Comparison of ENCODE assay signal across 27 mouse cellular contexts in genomic region chr2:157118556-157118955, GRCm38 (mm10). TPM values are rescaled to one million over a fixed set of nuclear protein-coding genes. Genes with fewer than 3 reads are reported as not detected.
"Had no signal": no experiment of that assay in that cellular context is flagged by ENCODE, and none has a peak within 500 bp of the region (broad histone marks: within the 10 kb centered on the region; RNA-seq: fewer than 3 reads in every experiment).

No protein-coding gene starts in this region.

- DNase-seq: gastrocnemius, adult 2 months; gastrocnemius, postnatal 10 days; gastrocnemius, postnatal 25 days; heart, adult 18-20 months; heart, postnatal 10 days; heart, postnatal 4 days; kidney, adult 18-20 months; kidney, adult 8-10 months; kidney, postnatal 10 days; kidney, postnatal 25 days; kidney, postnatal 4 days; liver had no signal

- H3K4me3 ChIP-seq: gastrocnemius, adult 2 months; heart, embryonic 10.5 days; heart, embryonic 12.5 days; hindbrain, embryonic 10.5 days; hindbrain, embryonic 12.5 days; layer of hippocampus, adult 2 months; left cerebral cortex, adult 2 months; limb, embryonic 10.5 days; limb, embryonic 12.5 days had no signal

- H3K9me3 ChIP-seq: heart, embryonic 10.5 days; heart, embryonic 12.5 days; hindbrain, embryonic 10.5 days; hindbrain, embryonic 12.5 days; limb, embryonic 10.5 days; limb, embryonic 12.5 days had no signal

- H3K4me2 ChIP-seq: heart, embryonic 12.5 days; hindbrain, embryonic 12.5 days; hindbrain, embryonic 14.5 days; limb, embryonic 12.5 days; liver, embryonic 11.5 days had no signal

- H3K4me1 ChIP-seq: heart, embryonic 10.5 days; heart, embryonic 12.5 days; hindbrain, embryonic 10.5 days; hindbrain, embryonic 12.5 days; limb, embryonic 10.5 days; limb, embryonic 12.5 days had no signal

- H3K27me3 ChIP-seq: heart, embryonic 12.5 days; hindbrain, embryonic 12.5 days; limb, embryonic 12.5 days had no signal

- H3K9ac ChIP-seq: heart, embryonic 12.5 days; hindbrain, embryonic 12.5 days; hindbrain, embryonic 14.5 days; limb, embryonic 12.5 days had no signal

- H3K27ac ChIP-seq: gastrocnemius, adult 2 months; heart, embryonic 10.5 days; hindbrain, embryonic 10.5 days; hindbrain, embryonic 12.5 days; hindbrain, embryonic 14.5 days; layer of hippocampus, adult 2 months; left cerebral cortex, adult 2 months; limb, embryonic 10.5 days; limb, embryonic 12.5 days had no signal

- ATAC-seq: hindbrain, embryonic 16.5 days had no signal

RNA-seq across cellular contexts. Expression of gene Tldc2, which starts 31.7 kb away (rescaled TPM):
- polyA plus RNA-seq: heart, embryonic 10.5 days; heart, embryonic 12.5 days; heart, embryonic 14.5 days; heart, embryonic 16.5 days; hindbrain, embryonic 10.5 days; hindbrain, embryonic 12.5 days; hindbrain, embryonic 14.5 days; hindbrain, embryonic 16.5 days; inflammation-experienced regulatory T-cells, adult 6 months; limb, embryonic 10.5 days; limb, embryonic 12.5 days; limb, embryonic 14.5 days; liver, embryonic 11.5 days had no signal
